Mouse (Mus musculus) gastrocnemius, adult 2 months (tissue): Measurements from ENCODE around the gene Sf3a2. TPM values are rescaled to one million over a fixed set of nuclear protein-coding genes. Genes with fewer than 3 reads are reported as not detected.

Experiments
- DNase-seq: peaks from one replicate; pipeline ENCODE4 v3.0.0; 2022
- H3K27ac ChIP-seq: fragments of 200-600 bp; 2 replicates; pipeline ENCODE4 v1.8.1; 2022; ENCODE audit warnings: mild to moderate bottlenecking
- H3K4me3 ChIP-seq: fragments of 200-600 bp; 2 replicates; pipeline ENCODE4 v1.8.1; 2022; ENCODE audit warnings: mild to moderate bottlenecking, moderate library complexity
- CTCF ChIP-seq: fragments of 200-600 bp; IDR thresholded peaks from 2 replicates; pipeline ENCODE4 v1.8.1; 2022; ENCODE audit warnings: antibody characterized with exemption, mild to moderate bottlenecking, moderate library complexity
- intact Hi-C: fragments of 180-260 bp; cut with DNase I; formaldehyde crosslinking; loops from one replicate; pipeline ENCODE4 v1.15.1; 2025
- long read RNA-seq, 2 experiments: library from polyadenylated mRNA; stranded (forward); transcript quantifications; one replicate each; pipeline ENCODE4 v2.0.0; 2021
- total RNA-seq, 2 experiments: library from RNA; stranded (reverse); gene quantifications; 2 replicates each; pipeline ENCODE4 v1.2.3; 2021

Sf3a2 gene
- total RNA-seq, result 10 to 100 TPM; 28.9 to 29.1 TPM
- long read RNA-seq, experiment 1, transcript Sf3a2-203 (9 exons, 2,213 nt), result major isoform, 32 of 37 reads
- long read RNA-seq, experiment 1, partial matches to known transcripts, result 0 of 37 reads
- long read RNA-seq, experiment 1, other reads (novel, unspliced or antisense), result 4 of 37 reads
- long read RNA-seq, experiment 2, transcript Sf3a2-203 (9 exons, 2,213 nt), result major isoform, 28 of 34 reads
- long read RNA-seq, experiment 2, partial matches to known transcripts, result 0 of 34 reads
- long read RNA-seq, experiment 2, other reads (novel, unspliced or antisense), result 5 of 34 reads

DNA sequence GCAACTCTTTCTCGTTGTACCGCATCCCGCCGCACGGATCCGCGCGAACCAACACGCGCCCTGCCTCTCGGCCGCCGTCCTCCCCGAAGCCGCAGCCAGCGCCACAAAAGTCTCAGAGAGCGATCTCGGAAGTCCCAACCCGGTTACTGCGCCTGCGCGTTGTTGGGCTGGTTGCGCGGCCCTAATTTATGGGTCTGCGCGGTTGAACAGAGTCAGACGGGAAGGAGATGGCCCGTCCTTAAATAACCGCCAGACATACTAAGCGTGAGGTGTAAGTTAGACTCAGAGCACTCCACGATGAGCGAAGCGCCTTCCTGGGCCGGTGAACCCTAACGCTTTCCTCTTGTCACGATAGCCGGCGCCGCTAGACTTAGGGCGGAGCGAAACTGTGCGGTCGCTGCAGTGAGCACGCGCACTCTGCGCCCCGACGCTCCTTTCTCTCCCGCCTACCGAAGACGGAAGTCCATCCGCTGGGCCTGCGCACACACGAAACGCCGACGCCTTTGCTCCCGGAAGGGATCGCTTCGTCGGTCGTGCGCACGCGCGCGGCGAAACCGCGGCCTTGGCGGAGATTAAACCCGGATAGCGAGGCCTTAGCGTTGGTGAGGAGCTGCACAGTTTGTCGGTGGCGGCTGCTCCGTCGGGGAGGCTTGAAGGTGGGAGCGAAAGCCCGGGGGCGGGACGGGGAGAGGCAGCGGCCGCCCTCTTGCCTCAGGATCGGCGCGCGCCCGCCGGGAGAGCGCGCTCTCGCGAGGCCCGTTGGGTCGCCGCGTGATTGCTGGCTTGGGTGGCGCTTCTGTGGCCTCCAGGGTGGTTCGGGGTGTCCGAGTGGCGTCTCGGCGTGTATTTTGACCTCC, at the start of gene Sf3a2, which contains the start of gene Plekhj1:
Sf3a2 (plus strand) TSS at position 49 of the 857 bp plus-strand sequence.
Plekhj1 (minus strand) TSS at position 477 of the 857 bp plus-strand sequence.
- intact Hi-C loops, result no loop called here

GRCm38 (mm10) chr10:80748609-80749008, 49.4 kb upstream of the Sf3a2 start:
- H3K27ac ChIP-seq, result no peak overlapping the region
- intact Hi-C loops, result loop anchor here (5.0 kb wide), 2 partner anchors 59 to 244 kb away; partner anchors contain the start of gene Amh
- TF ChIP-seq CTCF, result no peak
- H3K4me3 ChIP-seq, result no peak overlapping the region
- peak; percentile 66 for DNase-seq

More for the DNA sequence above, at the start of gene Sf3a2, which contains the start of gene Plekhj1:
- peak; percentile 97 for DNase-seq
- H3K27ac ChIP-seq, result peak within 1 kb of the TSS; percentile 99
- peak within 1 kb of the TSS; percentile 84 for H3K4me3 ChIP-seq
- TF ChIP-seq CTCF, result no peak

GRCm38 (mm10) chr10:80751188-80751832, 46.7 kb upstream of the Sf3a2 start:
- peak; percentile 67 for TF ChIP-seq CTCF
- Histone ChIP-seq H3K27ac (peak overlapping the region; percentile 98), H3K4me3 (peak overlapping the region; percentile 69)
- intact Hi-C loops, result no loop called here
- peak; percentile 87 for DNase-seq

DNA sequence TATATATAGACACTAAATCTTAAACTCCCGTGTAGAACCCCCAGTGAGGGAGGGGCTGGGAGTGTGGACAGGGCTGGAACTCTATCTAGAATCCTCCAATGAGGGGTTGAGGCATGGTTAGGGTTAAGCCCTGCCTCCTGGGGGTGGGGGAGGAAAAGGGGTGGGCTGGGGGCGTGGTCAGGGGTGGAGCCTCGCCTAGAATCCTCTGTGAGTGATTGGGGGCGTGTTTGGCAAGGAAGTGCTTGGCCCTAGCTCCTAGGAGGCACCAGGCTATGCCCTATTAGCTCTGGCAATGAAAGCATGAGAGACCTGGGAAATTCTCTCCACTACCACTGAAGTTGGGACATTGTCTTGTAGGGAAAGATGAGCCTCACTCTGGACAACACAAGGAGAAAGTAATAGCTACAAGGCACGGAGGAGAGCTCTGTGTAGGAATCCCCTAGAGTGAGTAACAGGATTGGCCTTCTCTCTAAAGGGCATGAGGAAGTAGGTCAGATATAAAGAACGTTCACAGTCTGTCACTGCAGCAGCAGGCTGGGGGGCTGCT, 45.8 kb upstream of the Sf3a2 start:
- intact Hi-C loops, result no loop called here
- Histone ChIP-seq H3K4me3 (peak overlapping the region; percentile 69), H3K27ac (peak overlapping the region; percentile 98)
- no peak for TF ChIP-seq CTCF
- DNase-seq, result peak; percentile 88

- DNase-seq, result peak; percentile 100
- H3K4me3 ChIP-seq, result peak within 1 kb of the TSS; percentile 92
- peak within 1 kb of the TSS; percentile 98 for H3K27ac ChIP-seq
- TF ChIP-seq CTCF, result no peak
- intact Hi-C loops, result no loop called here
These were observed 43.3 kb upstream of the Sf3a2 start, which contains the start of gene Dot1l for GRCm38 (mm10) chr10:80754594-80755290. Dot1l (plus strand) TSS chr10:80755206.

DNA sequence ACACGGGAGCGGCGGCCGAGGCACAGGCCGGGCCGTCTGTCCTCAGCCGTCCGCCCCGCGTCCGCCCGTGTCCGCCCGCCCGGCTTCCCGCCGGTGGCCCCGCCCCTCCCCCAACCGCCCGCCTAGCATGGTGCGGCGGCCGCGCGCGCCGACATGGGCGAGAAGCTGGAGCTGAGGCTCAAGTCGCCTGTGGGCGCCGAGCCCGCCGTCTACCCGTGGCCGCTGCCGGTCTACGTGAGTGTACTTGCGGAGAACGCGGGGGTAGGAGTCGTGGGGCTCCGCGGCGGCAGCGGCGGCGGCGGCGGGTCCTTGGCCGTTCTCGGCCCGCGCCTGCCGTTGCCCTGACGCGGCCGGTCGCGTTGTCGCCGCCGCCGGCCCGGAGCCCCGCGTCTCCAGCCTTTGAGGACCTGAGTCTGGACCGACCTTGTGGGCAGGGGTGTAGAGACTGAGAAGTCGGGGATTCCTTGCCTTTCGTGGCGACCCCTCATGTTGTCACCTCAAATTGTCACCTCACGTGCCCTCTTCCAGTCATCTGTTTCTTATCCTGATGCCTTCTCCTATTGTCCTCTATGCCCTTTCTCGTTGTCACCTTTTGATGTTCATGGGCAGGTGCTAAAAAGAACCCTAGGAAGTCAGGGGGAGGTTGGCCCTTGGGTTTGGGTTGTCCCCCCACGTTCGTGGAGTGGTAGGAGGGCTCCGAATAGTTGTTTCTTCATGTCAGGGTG, 42.5 kb upstream of the Sf3a2 start:
- intact Hi-C loops, result loop anchor here (2.0 kb wide), 1 partner anchor 19 kb away; no protein-coding TSS in a partner anchor
- TF ChIP-seq CTCF, result no peak
- no peak for DNase-seq
- H3K4me3 ChIP-seq, result peak overlapping the region; percentile 92
- peak overlapping the region; percentile 98 for H3K27ac ChIP-seq

DNA sequence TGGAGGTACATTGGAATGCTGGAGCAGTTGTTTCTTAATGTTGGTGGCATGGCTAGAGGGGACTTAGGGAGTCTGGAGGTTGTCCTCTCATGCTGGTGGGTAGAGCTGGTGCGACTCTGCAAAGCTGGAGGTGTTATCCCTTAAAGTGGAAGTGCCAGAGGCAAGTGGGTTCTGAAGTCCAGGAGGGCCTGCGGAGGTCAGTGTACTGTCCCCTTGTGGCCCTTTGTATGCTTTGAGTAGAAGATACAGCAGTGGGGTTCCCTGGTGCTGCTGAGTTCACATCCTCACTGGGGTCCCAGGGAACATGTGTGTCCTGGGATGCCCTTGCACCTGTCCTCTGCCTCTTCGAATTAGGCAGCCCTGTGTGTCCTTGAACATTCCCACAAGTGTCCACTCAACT, 41.9 kb upstream of the Sf3a2 start:
- intact Hi-C loops, result loop anchor here (2.0 kb wide), 1 partner anchor 19 kb away; no protein-coding TSS in a partner anchor
- DNase-seq, result no peak
- H3K4me3 ChIP-seq, result peak overlapping the region; percentile 92
- peak overlapping the region; percentile 98 for H3K27ac ChIP-seq
- peak; percentile 30; the same call in 1 of the 2 replicates for TF ChIP-seq CTCF

- peak overlapping the region; percentile 92 for H3K4me3 ChIP-seq
- DNase-seq, result no peak
- intact Hi-C loops, result loop anchor here (2.0 kb wide), 1 partner anchor 18 kb away; no protein-coding TSS in a partner anchor
- no peak for TF ChIP-seq CTCF
- peak overlapping the region; percentile 98 for H3K27ac ChIP-seq
These were observed 41.5 kb upstream of the Sf3a2 start for GRCm38 (mm10) chr10:80756509-80756908.

DNA sequence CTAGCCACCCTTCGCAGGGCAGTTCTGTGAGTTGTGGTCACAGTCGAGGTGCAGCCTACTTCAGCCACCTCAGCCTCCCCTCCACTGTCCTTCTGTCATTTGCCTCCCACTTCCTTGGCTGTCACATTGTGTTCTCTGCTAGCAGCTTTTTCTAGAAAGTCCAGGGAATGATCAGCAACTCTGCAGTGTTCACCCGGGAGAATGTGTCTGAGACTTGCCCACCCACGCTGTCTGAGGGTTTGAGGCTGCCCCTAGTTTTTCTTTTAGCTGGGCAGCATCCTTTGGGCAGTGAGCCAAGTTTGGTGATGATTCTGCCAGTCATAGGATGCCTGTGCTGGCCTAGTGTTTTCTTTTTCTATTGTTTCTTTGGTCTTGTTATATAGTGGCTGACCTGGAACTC, 41.0 kb upstream of the Sf3a2 start:
- peak overlapping the region; percentile 92 for H3K4me3 ChIP-seq
- intact Hi-C loops, result loop anchor here (2.0 kb wide), 1 partner anchor 18 kb away; no protein-coding TSS in a partner anchor
- H3K27ac ChIP-seq, result peak overlapping the region; percentile 98
- no peak for DNase-seq
- no peak for TF ChIP-seq CTCF

- H3K4me3 ChIP-seq, result peak overlapping the region; percentile 92
These were observed 40.3 kb upstream of the Sf3a2 start for GRCm38 (mm10) chr10:80757717-80758116.

More at GRCm38 (mm10) chr10:80757717-80758116, 40.3 kb upstream of the Sf3a2 start:
- peak overlapping the region; percentile 98 for H3K27ac ChIP-seq
- peak; percentile 75 for TF ChIP-seq CTCF
- DNase-seq, result peak; percentile 94
- intact Hi-C loops, result loop anchor here (2.0 kb wide), 1 partner anchor 17 kb away; no protein-coding TSS in a partner anchor
